Mouse (Mus musculus): ENCODE measurements at regions not wholly inside any gene's neighbourhood (a gene's known extent, or its start where the extent isn't known, plus 50 kb on each side); places are given as distances from the start of the nearest gene placed in this dataset.

- H3K27ac ChIP-seq (ENCODE audit: insufficient read depth, low read depth): no peak overlapping the region
- H3K36me3 ChIP-seq (replicated peaks in 1 of 2; ENCODE audit: control insufficient read depth in 1 of 2, insufficient read depth in 1 of 2, low read length in 1 of 2): no peaks in the 10 kb centered on the region
- no peaks in the 10 kb centered on the region for H3K27me3 ChIP-seq (replicated peaks)
- no peaks in the 10 kb centered on the region for H3K79me2 ChIP-seq (replicated peaks; ENCODE audit: control insufficient read depth, extremely low read depth, insufficient read depth, poor library complexity, severe bottlenecking)
- dilution Hi-C loops (cut with MboI; ENCODE audit: extremely low pct_ligation_motif_present, extremely low pct_unique_long_range_greater_than_20kb, low sequenced_read_pairs) (no loop called here), in situ Hi-C loops (cut with MboI; ENCODE audit: low pct_ligation_motif_present, low pct_unique_long_range_greater_than_20kb, low sequenced_read_pairs) (no loop called here)
- H3K9ac ChIP-seq (ENCODE audit: insufficient read depth, low read depth): no peak overlapping the region
- H3K4me2 ChIP-seq (ENCODE audit: insufficient read depth, low read depth, poor library complexity, severe bottlenecking): no peak overlapping the region
- H3K4me1 ChIP-seq (ENCODE audit: control insufficient read depth in 1 of 2, insufficient read depth in 2 of 2): peaks cover 0 to 8% of the 10 kb centered on the region in 2 experiments; a peak in 1 of 4 replicates
- TF ChIP-seq MXI1 (IDR thresholded peaks at IDR 0.05; ENCODE audit: low read depth, low read length): no peak
- TF ChIP-seq ZMIZ1 (IDR thresholded peaks at IDR 0.05; ENCODE audit: low read depth, low read length): no peak
- peak; percentile 64 for TF ChIP-seq ZNF384 (IDR thresholded peaks at IDR 0.05; ENCODE audit: low read depth, low read length)
- no peaks in the 10 kb centered on the region for H3K9me3 ChIP-seq (replicated peaks; ENCODE audit: low read length)
- no peak overlapping the region for H3K4me3 ChIP-seq (replicated peaks in 1 of 3; ENCODE audit: low read depth in 2 of 3, low read length in 2 of 3, poor library complexity in 1 of 3)
- DNase-seq (ENCODE audit: extremely low read depth): peak; percentile 12
Measured at GRCm38 (mm10) chr15:63527318-63527717, 317.7 kb downstream of the Gsdmc2 start.

DNA sequence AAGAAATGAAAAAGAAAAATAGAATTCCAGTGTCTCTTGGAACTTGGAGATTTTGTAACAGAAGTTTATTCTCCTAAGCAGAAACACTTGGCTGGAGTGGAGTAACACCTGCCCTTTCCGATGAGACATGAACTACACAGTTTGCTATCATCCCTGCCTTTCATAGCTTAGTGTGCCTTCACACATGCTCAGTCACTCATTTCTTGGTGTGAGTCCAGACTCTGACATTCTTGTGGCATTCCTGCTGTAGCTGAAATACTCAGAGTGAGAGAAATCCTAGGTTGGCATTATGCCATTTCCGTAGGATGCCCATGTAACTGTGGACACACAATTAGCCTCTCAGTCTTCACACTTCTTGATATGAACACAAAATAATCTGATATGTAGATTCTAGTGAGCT is 318.2 kb downstream of the Gsdmc2 start:
- no peak overlapping the region for H3K9ac ChIP-seq (ENCODE audit: insufficient read depth, low read depth)
- no peaks in the 10 kb centered on the region for H3K27me3 ChIP-seq (replicated peaks)
- in situ Hi-C loops (cut with MboI; ENCODE audit: low pct_ligation_motif_present, low pct_unique_long_range_greater_than_20kb, low sequenced_read_pairs) (no loop called here), dilution Hi-C loops (cut with MboI; ENCODE audit: extremely low pct_ligation_motif_present, extremely low pct_unique_long_range_greater_than_20kb, low sequenced_read_pairs) (no loop called here)
- no peak overlapping the region for H3K27ac ChIP-seq (ENCODE audit: insufficient read depth, low read depth)
- H3K4me2 ChIP-seq (ENCODE audit: insufficient read depth, low read depth, poor library complexity, severe bottlenecking): no peak overlapping the region
- DNase-seq (ENCODE audit: extremely low read depth): no peak
- no peak overlapping the region for H3K4me3 ChIP-seq (replicated peaks in 1 of 3; ENCODE audit: low read depth in 2 of 3, low read length in 2 of 3, poor library complexity in 1 of 3)
- TF ChIP-seq ZC3H11A (IDR thresholded peaks at IDR 0.05; ENCODE audit: low read depth, low read length): no peak
- no peak for TF ChIP-seq MAZ (IDR thresholded peaks at IDR 0.05; ENCODE audit: low read depth, low read length)
- no peak for TF ChIP-seq E2F4 (IDR thresholded peaks at IDR 0.05; ENCODE audit: insufficient replicate concordance, low read depth, low read length)
- no peak for TF ChIP-seq HCFC1 (IDR thresholded peaks at IDR 0.05; ENCODE audit: low read depth, low read length)
- TF ChIP-seq UBTF (IDR thresholded peaks at IDR 0.05; ENCODE audit: low read depth, low read length): no peak
- TF ChIP-seq CHD2 (IDR thresholded peaks at IDR 0.05; ENCODE audit: low read length): no peak
- TF ChIP-seq TCF12 (IDR thresholded peaks at IDR 0.05; ENCODE audit: low read depth, low read length): no peak
- TF ChIP-seq PAX5 (IDR thresholded peaks at IDR 0.05; ENCODE audit: low read length): no peak
- TF ChIP-seq ZKSCAN1 (IDR thresholded peaks at IDR 0.05; ENCODE audit: borderline replicate concordance, low read depth, low read length): no peak
- no peak for TF ChIP-seq RAD21 (IDR thresholded peaks at IDR 0.05; ENCODE audit: low read depth, low read length)
- TF ChIP-seq MAX (IDR thresholded peaks at IDR 0.05; ENCODE audit: low read length): no peak
- no peak for TF ChIP-seq ZNF384 (IDR thresholded peaks at IDR 0.05; ENCODE audit: low read depth, low read length)
- TF ChIP-seq JUN (IDR thresholded peaks at IDR 0.05; ENCODE audit: insufficient read depth, low read depth, low read length): no peak
- no peak for TF ChIP-seq CTCF (conservative IDR thresholded peaks at IDR 0.05 in 1 of 2, IDR thresholded peaks at IDR 0.05 in 1 of 2; ENCODE audit: low read depth in 2 of 2, low read length in 2 of 2)
- H3K79me2 ChIP-seq (replicated peaks; ENCODE audit: control insufficient read depth, extremely low read depth, insufficient read depth, poor library complexity, severe bottlenecking): no peaks in the 10 kb centered on the region
- no peaks in the 10 kb centered on the region for H3K9me3 ChIP-seq (replicated peaks; ENCODE audit: low read length)
- H3K4me1 ChIP-seq (ENCODE audit: control insufficient read depth in 1 of 2, insufficient read depth in 2 of 2): peaks cover 0 to 8% of the 10 kb centered on the region in 2 experiments; a peak in 1 of 4 replicates
- no peaks in the 10 kb centered on the region for H3K36me3 ChIP-seq (replicated peaks in 1 of 2; ENCODE audit: control insufficient read depth in 1 of 2, insufficient read depth in 1 of 2, low read length in 1 of 2)
